Mouse (Mus musculus): ENCODE measurements around the gene Thsd7b. TPM values are rescaled to one million over a fixed set of nuclear protein-coding genes. Genes with fewer than 3 reads are reported as not detected.

Thsd7b gene
- polyA plus RNA-seq, 1 experiment = 0.02 TPM

- Histone ChIP-seq H3ac (ENCODE audit: control insufficient read depth, insufficient read length, low read depth) (no peak overlapping the region), H3K4me3 (ENCODE audit: insufficient read depth, poor library complexity, severe bottlenecking) (no peak overlapping the region), H3K79me2 (ENCODE audit: control insufficient read depth, insufficient read depth) (no peaks in the 10 kb centered on the region), H3K27me3 (ENCODE audit: control insufficient read depth, insufficient read depth, insufficient read length) (no peaks in the 10 kb centered on the region), H3K79me3 (ENCODE audit: low read depth) (no peaks in the 10 kb centered on the region), H3K36me3 (ENCODE audit: control insufficient read depth, insufficient read depth) (no peaks in the 10 kb centered on the region)
- TF ChIP-seq FOSL1 (IDR thresholded peaks at IDR 0.05; ENCODE audit: insufficient read depth, low read length, poor library complexity, severe bottlenecking) (no peak), CTCF (IDR thresholded peaks at IDR 0.05; ENCODE audit: control insufficient read depth, insufficient read depth, insufficient read length) (no peak), USF1 (IDR thresholded peaks at IDR 0.05; ENCODE audit: low read depth) (no peak), MAX (IDR thresholded peaks at IDR 0.05) (no peak), CEBPB (IDR thresholded peaks at IDR 0.05; ENCODE audit: low read depth) (no peak)
Measured at GRCm38 (mm10) chr1:129579955-129580354, 306.9 kb downstream of the Thsd7b start.

- Histone ChIP-seq H3K36me3 (ENCODE audit: control insufficient read depth, insufficient read depth) (no peaks in the 10 kb centered on the region), H3K27me3 (ENCODE audit: control insufficient read depth, insufficient read depth, insufficient read length) (no peaks in the 10 kb centered on the region), H3K79me3 (ENCODE audit: low read depth) (no peaks in the 10 kb centered on the region), H3ac (ENCODE audit: control insufficient read depth, insufficient read length, low read depth) (no peak overlapping the region), H3K4me3 (ENCODE audit: insufficient read depth, poor library complexity, severe bottlenecking) (no peak overlapping the region), H3K79me2 (ENCODE audit: control insufficient read depth, insufficient read depth) (no peaks in the 10 kb centered on the region)
- no peak for TF ChIP-seq MYOG (IDR thresholded peaks at IDR 0.05; ENCODE audit: control insufficient read depth, extremely low read depth, insufficient read length)
- TF ChIP-seq FOSL1 (IDR thresholded peaks at IDR 0.05; ENCODE audit: insufficient read depth, low read length, poor library complexity, severe bottlenecking) = no peak
- no peak for TF ChIP-seq CTCF (IDR thresholded peaks at IDR 0.05; ENCODE audit: control insufficient read depth, insufficient read depth, insufficient read length)
- TF ChIP-seq MAX (IDR thresholded peaks at IDR 0.05) = no peak
- TF ChIP-seq USF1 (IDR thresholded peaks at IDR 0.05; ENCODE audit: low read depth) = no peak
- TF ChIP-seq MYOD1 (IDR thresholded peaks at IDR 0.05; ENCODE audit: control insufficient read depth, insufficient read length, low read depth) = no peak
- TF ChIP-seq CEBPB (IDR thresholded peaks at IDR 0.05; ENCODE audit: low read depth) = no peak
Measured at GRCm38 (mm10) chr1:129586635-129587034, 313.5 kb downstream of the Thsd7b start.

- TF ChIP-seq CEBPB (IDR thresholded peaks at IDR 0.05; ENCODE audit: low read depth) (peak; percentile 75), USF1 (IDR thresholded peaks at IDR 0.05; ENCODE audit: low read depth) (no peak), FOSL1 (IDR thresholded peaks at IDR 0.05; ENCODE audit: insufficient read depth, low read length, poor library complexity, severe bottlenecking) (peak; percentile 43), MAX (IDR thresholded peaks at IDR 0.05) (no peak)
- H3K4me3 ChIP-seq (ENCODE audit: insufficient read depth, poor library complexity, severe bottlenecking) = no peak overlapping the region
- no peaks in the 10 kb centered on the region for H3K36me3 ChIP-seq (ENCODE audit: control insufficient read depth, insufficient read depth)
Measured at GRCm38 (mm10) chr1:129589366-129590002, 316.4 kb downstream of the Thsd7b start.

GRCm38 (mm10) chr1:129595447-129595846 lies 322.3 kb downstream of the Thsd7b start:
- Histone ChIP-seq H3K27me3 (ENCODE audit: control insufficient read depth, insufficient read depth, insufficient read length) (no peaks in the 10 kb centered on the region), H3K36me3 (ENCODE audit: control insufficient read depth, insufficient read depth) (no peaks in the 10 kb centered on the region), H3K4me3 (ENCODE audit: insufficient read depth, poor library complexity, severe bottlenecking) (no peak overlapping the region), H3ac (ENCODE audit: control insufficient read depth, insufficient read length, low read depth) (no peak overlapping the region), H3K79me3 (ENCODE audit: low read depth) (no peaks in the 10 kb centered on the region), H3K79me2 (ENCODE audit: control insufficient read depth, insufficient read depth) (no peaks in the 10 kb centered on the region)
- TF ChIP-seq MAX (IDR thresholded peaks at IDR 0.05) (no peak), CTCF (IDR thresholded peaks at IDR 0.05; ENCODE audit: control insufficient read depth, insufficient read depth, insufficient read length) (no peak)

More at GRCm38 (mm10) chr1:129589366-129590002, 316.4 kb downstream of the Thsd7b start:
- Histone ChIP-seq H3ac (ENCODE audit: control insufficient read depth, insufficient read length, low read depth) (no peak overlapping the region), H3K79me3 (ENCODE audit: low read depth) (no peaks in the 10 kb centered on the region), H3K27me3 (ENCODE audit: control insufficient read depth, insufficient read depth, insufficient read length) (no peaks in the 10 kb centered on the region), H3K79me2 (ENCODE audit: control insufficient read depth, insufficient read depth) (no peaks in the 10 kb centered on the region)

- TF ChIP-seq MAX (IDR thresholded peaks at IDR 0.05) (no peak), CTCF (IDR thresholded peaks at IDR 0.05; ENCODE audit: control insufficient read depth, insufficient read depth, insufficient read length) (no peak), FOSL1 (IDR thresholded peaks at IDR 0.05; ENCODE audit: insufficient read depth, low read length, poor library complexity, severe bottlenecking) (no peak)
- no peaks in the 10 kb centered on the region for H3K79me2 ChIP-seq (ENCODE audit: control insufficient read depth, insufficient read depth)
- H3K36me3 ChIP-seq (ENCODE audit: control insufficient read depth, insufficient read depth) = no peaks in the 10 kb centered on the region
- H3K27me3 ChIP-seq (ENCODE audit: control insufficient read depth, insufficient read depth, insufficient read length) = no peaks in the 10 kb centered on the region
- no peaks in the 10 kb centered on the region for H3K79me3 ChIP-seq (ENCODE audit: low read depth)
- H3K4me3 ChIP-seq (ENCODE audit: insufficient read depth, poor library complexity, severe bottlenecking) = no peak overlapping the region
- no peak overlapping the region for H3ac ChIP-seq (ENCODE audit: control insufficient read depth, insufficient read length, low read depth)
Measured at GRCm38 (mm10) chr1:129600933-129601332, 327.8 kb downstream of the Thsd7b start.

- H3K36me3 ChIP-seq (ENCODE audit: control insufficient read depth, insufficient read depth) = no peaks in the 10 kb centered on the region
- TF ChIP-seq CEBPB (IDR thresholded peaks at IDR 0.05; ENCODE audit: low read depth) (no peak), CTCF (IDR thresholded peaks at IDR 0.05; ENCODE audit: control insufficient read depth, insufficient read depth, insufficient read length) (no peak), FOSL1 (IDR thresholded peaks at IDR 0.05; ENCODE audit: insufficient read depth, low read length, poor library complexity, severe bottlenecking) (no peak), MYOD1 (IDR thresholded peaks at IDR 0.05; ENCODE audit: control insufficient read depth, insufficient read length, low read depth) (no peak)
- no peaks in the 10 kb centered on the region for H3K79me3 ChIP-seq (ENCODE audit: low read depth)
- H3ac ChIP-seq (ENCODE audit: control insufficient read depth, insufficient read length, low read depth) = no peak overlapping the region
- no peaks in the 10 kb centered on the region for H3K27me3 ChIP-seq (ENCODE audit: control insufficient read depth, insufficient read depth, insufficient read length)
- no peak overlapping the region for H3K4me3 ChIP-seq (ENCODE audit: insufficient read depth, poor library complexity, severe bottlenecking)
- no peaks in the 10 kb centered on the region for H3K79me2 ChIP-seq (ENCODE audit: control insufficient read depth, insufficient read depth)
Measured at GRCm38 (mm10) chr1:129602284-129602683, 329.2 kb downstream of the Thsd7b start.

All from C2C12 (cell line).